In genomic region chr6:122767012-122767411, GRCm38 (mm10) we compare ENCODE assay signal across 4 mouse cellular contexts. TPM values are rescaled to one million over a fixed set of nuclear protein-coding genes. Genes with fewer than 3 reads are reported as not detected.
"Had no signal": no experiment of that assay in that cellular context is flagged by ENCODE, and none has a peak within 500 bp of the region (broad histone marks: within the 10 kb centered on the region; RNA-seq: fewer than 3 reads in every experiment).

No protein-coding gene starts in this region.

RNA-seq across cellular contexts. Expression of gene Nanog, which starts 59.7 kb away (rescaled TPM):
- total RNA-seq: neutrophil, adult 5-6 weeks had no signal
- polyA plus RNA-seq: neural tube, embryonic 15.5 days; small intestine, adult 2 months; spleen, adult 2 months had no signal
